Mouse (Mus musculus) ovary, adult 18-20 months (tissue): ENCODE data around the gene 0610037L13Rik.

Experiments
- DNase-seq: peaks from one replicate; pipeline ENCODE4 v3.0.0; 2022; ENCODE audit warnings: low spot score, mixed read lengths

The 0610037L13Rik gene

DNA sequence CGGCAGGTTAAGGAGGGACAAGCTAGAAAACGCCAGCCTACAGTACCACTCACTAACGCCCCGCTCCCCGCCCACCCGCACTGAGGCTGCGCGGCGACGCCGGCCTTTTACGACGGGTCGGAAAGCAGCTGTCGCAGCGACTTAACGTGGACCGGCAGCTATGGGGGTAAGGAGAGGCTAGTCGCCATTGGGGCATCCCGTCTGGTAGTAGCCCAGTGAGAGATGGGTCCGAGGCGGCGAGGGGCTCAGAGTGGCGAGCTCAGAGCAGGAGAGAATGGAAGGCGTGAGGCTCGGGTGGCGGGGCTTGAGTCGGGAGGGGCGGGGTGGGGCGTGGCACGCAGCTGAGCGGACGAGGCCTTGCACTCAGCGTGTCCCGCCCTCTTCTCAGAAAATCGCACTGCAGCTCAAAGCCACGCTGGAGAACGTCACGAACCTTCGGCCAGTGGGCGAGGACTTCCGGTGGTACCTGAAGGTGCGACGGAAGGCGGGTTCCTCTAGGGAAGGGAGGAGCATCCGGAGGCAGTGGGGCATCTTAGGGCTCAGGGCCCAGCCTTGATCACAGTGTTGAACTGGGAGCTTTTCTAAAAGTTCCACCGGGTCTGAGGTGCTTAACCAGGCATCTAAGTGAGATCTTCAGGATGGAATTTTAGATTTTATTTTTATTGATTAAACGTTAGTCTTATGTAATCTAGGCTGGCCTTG, at the start of gene 0610037L13Rik:
Gene 0610037L13Rik (plus strand): TSS at position 83 of the 702 bp plus-strand sequence.
- peak; percentile 95 for DNase-seq

DNA sequence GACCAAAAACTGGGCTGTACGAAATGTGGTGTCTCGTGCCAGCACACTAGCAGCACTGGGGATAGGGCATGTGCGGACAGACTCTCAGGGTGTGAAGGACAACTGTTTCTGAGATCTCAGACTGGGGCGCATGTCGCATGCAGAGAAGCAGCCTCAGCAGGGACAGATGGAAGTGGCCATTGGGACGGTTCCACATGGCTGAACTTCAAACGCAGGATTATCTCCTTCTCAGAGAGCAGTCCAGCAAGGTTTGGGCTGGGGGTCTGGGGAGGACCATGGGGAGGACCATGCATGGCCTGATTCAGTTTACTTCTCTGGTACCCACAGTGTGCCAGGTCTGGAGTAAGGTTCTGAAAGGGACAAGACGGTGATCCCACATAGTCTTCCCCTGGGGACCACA, 45.9 kb upstream of the 0610037L13Rik start:
- DNase-seq: no peak

GRCm38 (mm10) chr4:107844971-107845370, 44.6 kb upstream of the 0610037L13Rik start:
- DNase-seq: no peak

- DNase-seq: no peak
Measured at GRCm38 (mm10) chr4:107846795-107847194, 42.8 kb upstream of the 0610037L13Rik start.

DNA sequence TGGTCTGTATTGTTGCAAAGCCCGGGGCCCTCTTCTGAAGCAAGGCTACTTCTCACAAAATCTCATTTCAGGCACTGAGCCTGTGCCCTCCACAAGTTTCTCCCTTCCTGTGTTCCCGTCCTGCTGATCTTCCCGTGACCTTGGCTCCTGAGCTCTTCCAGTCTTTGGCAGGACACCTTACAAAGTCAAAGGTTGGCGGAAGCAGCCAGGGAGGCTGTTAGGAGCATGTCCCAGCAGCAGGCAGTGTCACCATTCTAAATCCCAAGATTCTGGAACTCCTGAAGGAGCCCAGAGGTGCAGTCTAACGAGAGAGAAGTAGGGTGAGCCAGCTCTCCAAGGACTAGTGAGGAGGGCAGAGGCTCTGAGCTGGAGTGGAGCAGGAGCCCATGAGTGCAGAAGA, 41.1 kb upstream of the 0610037L13Rik start:
- DNase-seq: no peak

DNA sequence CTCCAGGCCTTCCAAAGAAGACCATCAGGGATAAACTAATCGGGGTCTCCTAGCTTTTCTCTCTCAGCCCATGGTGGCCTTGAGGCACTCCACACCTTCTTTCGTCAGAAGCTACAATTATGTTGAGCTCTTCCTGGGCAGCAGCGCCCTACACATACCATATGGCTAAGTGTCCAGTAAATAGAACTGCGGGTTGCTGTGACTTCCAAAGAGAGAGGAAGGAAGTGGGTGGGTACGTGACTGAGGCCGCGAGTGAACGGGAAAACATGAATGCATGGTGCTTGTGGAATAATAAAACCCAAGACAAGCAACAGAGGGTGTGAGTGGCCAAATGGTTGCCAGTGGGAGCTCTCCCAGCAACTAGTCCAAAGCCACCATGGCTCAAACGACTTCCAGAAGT, 40.0 kb upstream of the 0610037L13Rik start:
- DNase-seq: no peak

- no peak for DNase-seq
Measured at GRCm38 (mm10) chr4:107850091-107850490, 39.5 kb upstream of the 0610037L13Rik start.

DNA sequence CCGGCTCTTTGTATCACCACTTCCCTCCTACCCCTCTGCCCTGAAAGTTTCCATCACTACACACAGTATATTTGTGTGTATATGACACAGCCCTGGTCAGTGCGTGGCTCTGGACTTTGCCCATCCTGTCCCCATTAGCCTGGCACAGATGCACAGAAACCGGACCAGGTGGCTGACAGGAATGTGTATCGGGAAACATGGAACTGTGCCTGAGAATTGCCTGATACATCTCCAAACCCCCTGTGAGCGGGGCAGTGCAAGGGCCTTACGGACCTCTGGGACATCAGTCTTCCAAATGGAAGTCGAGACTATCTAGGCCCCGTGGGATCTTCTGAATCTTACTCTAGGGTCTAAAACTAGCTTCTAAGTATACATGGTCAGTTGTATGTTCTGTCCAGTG, 36.3 kb upstream of the 0610037L13Rik start:
- no peak for DNase-seq

DNA sequence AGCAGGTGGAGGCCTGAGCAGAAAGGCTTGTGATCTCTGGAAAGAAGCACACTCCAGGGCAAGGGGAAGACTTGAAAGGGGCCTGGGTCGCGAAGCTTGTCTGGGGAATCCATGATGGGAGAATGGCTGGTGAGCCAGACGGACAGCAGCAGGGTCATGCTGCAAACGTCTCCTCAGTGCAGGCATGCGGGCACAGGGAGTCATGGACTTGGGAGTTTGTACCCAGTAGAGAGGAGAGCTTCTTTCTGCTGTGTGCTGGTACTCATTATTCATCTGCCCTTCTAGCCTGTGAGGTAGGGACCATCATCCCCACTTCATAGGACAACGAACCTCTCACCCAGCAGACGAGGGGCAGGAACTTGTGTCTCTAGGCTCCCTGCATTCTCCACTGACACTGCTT, 35.8 kb upstream of the 0610037L13Rik start:
- no peak for DNase-seq

DNA sequence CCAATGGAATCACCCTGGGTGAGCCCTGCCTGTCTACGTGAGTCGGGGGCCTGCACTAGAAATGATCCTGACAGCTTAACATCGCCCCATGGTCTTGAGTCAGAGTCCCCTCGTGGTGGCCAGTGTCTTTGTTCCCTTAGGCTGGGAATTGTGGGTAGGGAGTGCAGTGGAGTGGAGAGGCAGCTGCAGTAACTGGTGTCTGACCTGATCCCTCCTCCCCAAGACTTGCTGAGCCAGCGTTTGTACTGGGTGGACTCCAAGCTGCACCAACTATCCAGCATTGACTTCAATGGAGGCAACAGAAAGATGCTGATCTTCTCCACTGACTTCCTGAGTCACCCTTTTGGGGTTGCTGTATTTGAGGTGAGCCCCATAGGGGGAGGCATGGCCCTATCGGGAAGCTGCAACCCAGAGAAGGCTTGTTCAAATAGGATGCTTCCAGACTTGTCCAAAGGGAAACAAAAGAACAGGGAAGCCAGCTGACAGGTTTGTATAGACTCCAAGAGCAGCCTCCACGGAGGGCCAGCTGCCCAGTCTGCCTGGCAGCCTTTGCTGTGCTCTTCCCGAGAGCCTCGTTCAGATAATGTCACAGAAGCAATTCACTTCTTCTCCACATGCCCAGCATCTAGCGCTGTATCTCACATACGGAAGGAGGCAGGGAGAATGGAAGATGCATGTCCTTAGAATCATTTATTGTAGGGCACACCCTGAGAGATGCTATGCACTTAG, 32.5 kb upstream of the 0610037L13Rik start:
- no peak for DNase-seq

DNA sequence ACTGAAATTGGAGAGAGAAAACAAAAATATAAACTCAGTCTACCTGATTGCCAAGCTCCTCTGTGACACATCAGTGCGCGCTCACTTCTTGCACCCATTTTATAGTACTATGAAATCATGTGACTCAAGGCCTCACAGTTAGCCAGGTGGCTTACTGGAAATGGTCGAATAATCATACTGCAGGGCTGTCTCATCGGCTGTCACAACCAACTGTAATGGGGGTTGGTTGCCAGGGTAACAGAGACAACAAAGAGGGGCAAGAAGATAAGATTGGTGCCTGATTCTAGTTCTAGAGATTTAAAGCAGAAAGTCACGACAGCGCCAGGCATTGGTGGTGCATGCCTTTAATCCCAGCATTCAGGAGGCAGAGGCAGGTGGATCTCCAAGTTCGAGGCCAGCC, 30.6 kb upstream of the 0610037L13Rik start:
- DNase-seq: no peak

- no peak for DNase-seq
Measured at GRCm38 (mm10) chr4:107864866-107865265, 24.7 kb upstream of the 0610037L13Rik start.

DNA sequence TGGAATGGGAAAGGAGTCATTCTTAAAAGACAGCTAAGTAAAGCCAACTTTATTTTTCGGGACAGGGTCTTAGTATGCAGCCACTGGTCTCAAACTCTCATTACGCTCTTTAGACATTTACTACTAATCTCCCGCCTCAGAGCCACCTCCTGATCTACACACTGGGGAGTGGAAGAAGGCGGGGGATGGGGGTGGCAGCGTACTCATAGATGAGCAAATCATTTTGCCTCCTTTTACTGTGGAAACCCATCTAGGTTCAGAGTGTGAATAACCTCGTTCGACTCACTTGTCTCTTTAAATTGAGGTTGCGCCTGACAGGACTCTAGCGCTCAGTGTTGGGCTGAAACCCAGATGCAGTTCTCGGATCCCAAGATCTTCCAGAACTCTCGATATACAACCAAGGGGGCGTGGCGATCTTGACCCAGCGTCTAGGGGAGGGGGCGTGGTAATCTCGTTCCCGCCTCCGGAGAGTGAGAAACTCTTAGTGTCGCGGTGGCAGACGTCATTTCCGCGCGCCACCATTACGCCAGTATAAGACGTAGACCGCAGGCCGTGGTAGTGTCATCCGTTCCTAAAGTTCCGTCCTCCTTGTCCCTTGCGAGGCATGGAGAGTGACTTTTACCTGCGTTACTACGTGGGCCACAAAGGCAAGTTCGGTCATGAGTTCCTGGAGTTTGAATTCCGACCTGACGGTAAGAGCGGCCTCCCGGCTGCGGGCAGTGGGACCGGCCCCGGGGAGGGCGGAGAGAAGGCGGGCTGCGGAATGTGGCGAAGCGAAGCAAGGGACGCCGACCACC, 10.2 kb upstream of the 0610037L13Rik start, which contains the start of gene Magoh:
Gene Magoh (plus strand): TSS at position 502 of the 797 bp plus-strand sequence.
- peak; percentile 90 for DNase-seq

DNA sequence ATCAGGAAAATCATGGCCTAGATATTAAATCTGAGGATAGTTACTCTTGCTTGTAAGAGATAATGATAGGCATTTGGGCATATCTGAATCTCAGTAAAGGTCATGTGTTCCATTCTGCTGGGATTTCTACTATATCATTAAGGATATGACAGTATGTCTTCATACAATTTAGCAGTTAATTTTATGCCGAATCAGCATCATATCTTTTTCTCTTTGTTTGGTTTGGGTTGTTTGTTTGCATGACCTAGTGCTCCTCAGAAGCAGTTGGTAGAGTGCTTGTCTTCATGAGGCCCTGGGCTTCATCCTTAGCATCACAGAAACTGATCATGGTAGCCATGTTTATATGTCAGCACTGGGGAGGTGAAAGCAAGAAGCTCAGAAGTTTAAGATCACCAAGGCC, 8.0 kb upstream of the 0610037L13Rik start:
- no peak for DNase-seq

GRCm38 (mm10) chr4:107886371-107886770, 3.2 kb upstream of the 0610037L13Rik start:
- DNase-seq: no peak

DNA sequence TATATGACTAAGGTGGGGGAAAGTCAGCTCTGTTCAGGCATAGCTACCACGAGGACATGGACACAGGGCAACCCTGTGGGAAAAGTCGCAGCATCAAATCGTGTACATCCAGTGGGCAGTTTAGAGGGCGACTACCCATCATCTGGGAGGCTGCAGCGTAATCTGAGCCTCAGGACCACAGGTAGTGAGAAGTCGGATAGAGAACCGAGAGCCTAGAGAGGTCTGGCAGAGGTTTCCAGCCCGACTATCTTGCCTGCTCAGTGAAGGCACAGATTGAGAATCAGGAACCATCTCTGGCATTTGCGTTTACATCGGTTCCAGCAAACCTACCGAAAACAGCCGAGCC, 255 bp upstream of the 0610037L13Rik start:
- DNase-seq: no peak

- no peak for DNase-seq
Measured at GRCm38 (mm10) chr4:107892663-107893062, 3.0 kb downstream of the 0610037L13Rik start.

DNA sequence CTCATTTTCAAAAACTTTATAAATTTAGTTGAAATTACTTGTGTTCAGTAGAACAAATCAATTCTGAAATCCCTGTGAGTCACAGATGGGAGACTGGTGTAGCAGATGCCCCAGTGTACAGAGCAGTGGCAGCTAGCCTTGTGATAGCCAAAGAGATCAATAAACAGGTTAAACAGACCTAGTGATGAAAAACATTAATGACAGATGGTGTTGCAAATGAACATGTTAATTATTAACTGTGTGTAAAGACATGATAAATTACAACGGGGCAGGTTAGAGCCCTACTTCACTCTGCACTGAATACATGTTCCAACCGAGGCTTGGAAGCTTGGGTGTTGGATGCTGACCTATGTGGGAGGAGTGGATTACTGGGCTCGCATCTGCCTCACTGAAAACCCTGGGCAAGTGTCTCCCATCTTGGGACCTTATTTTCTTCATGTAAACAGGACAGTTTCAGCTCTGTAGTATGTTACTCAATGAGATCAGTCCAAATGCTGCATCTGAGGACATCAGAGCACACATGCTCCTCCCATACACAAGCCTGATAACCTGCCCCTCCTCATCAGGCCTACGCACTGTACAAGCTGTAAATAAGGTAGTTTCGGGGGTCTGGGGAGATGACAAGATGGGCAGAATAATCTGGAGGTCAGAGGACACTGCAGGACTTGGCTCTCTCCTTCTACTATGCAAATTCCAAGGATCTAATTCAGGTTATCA, 9.8 kb downstream of the 0610037L13Rik start:
- no peak for DNase-seq

DNA sequence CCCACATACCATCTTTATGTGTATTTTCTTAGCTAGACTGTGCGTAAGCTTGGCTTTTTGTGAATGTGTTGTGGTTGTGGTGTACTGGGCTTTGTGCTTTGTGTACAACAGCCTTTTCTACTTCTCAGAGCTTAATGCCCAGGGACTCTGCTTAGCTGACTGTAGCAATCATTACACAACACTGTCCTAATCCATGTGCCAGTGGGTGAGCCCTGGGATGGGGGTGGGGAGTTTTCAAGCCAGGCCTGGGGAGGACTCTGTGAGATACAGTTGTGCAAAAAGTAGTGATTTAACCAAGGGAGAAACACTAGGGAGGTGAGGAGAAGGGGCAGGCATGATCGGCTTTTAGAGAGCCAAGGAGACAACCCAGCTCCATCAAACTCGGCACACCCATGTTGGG, 10.6 kb downstream of the 0610037L13Rik start:
- no peak for DNase-seq

- no peak for DNase-seq
Measured at GRCm38 (mm10) chr4:107904252-107904651, 14.6 kb downstream of the 0610037L13Rik start.

DNA sequence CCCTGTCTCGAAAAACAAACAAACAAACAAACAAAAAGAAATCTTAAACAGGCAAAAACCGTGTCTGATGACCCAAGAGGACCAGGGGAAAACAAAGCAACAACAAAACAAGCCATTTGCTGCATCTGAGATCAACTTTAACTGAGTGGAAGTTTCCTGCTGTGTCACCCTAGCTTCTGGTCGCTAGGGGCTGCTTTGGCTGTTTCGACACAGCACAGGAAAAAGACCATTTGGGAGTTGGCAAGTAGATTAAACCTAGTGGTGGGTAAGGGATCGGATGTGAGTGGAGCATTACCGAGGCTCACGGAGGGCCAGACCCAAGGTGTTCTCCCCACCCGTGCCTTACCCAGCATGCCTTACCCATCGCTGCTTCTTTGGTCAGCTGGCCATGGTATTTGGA, 16.9 kb downstream of the 0610037L13Rik start:
- no peak for DNase-seq

- no peak for DNase-seq
Measured at GRCm38 (mm10) chr4:107910020-107910419, 20.4 kb downstream of the 0610037L13Rik start.
